Mouse (Mus musculus): ENCODE measurements around the gene Myf5.

Gene Myf5

GRCm38 (mm10) chr10:107485870-107486269 lies at the start of gene Myf5:
Gene Myf5, minus strand, starts transcription at chr10:107486134.
- no peak for DNase-seq (ENCODE audit: low spot score)

- no peak for DNase-seq (ENCODE audit: low spot score)
Measured at GRCm38 (mm10) chr10:107528758-107529157, 42.8 kb upstream of the Myf5 start.

- DNase-seq (ENCODE audit: low spot score), result no peak
Measured at GRCm38 (mm10) chr10:107519216-107519615, 33.3 kb upstream of the Myf5 start.

GRCm38 (mm10) chr10:107516641-107517040 lies 30.7 kb upstream of the Myf5 start:
- no peak for DNase-seq (ENCODE audit: low spot score)

- no peak for DNase-seq (ENCODE audit: low spot score)
Measured at GRCm38 (mm10) chr10:107514735-107515134, 28.8 kb upstream of the Myf5 start.

GRCm38 (mm10) chr10:107506397-107506796 lies 20.5 kb upstream of the Myf5 start:
- DNase-seq (ENCODE audit: low spot score), result no peak

GRCm38 (mm10) chr10:107503430-107503829 lies 17.5 kb upstream of the Myf5 start:
- DNase-seq (ENCODE audit: low spot score), result no peak

- no peak for DNase-seq (ENCODE audit: low spot score)
Measured at GRCm38 (mm10) chr10:107502193-107502592, 16.3 kb upstream of the Myf5 start.

- DNase-seq (ENCODE audit: low spot score), result no peak
Measured at GRCm38 (mm10) chr10:107499656-107500055, 13.7 kb upstream of the Myf5 start.

GRCm38 (mm10) chr10:107496402-107496801 lies 10.5 kb upstream of the Myf5 start:
- no peak for DNase-seq (ENCODE audit: low spot score)

GRCm38 (mm10) chr10:107494568-107494967 lies 8.6 kb upstream of the Myf5 start, which contains the start of gene Myf6:
Gene Myf6, minus strand, starts transcription at chr10:107494737.
- DNase-seq (ENCODE audit: low spot score), result no peak

GRCm38 (mm10) chr10:107493580-107494474 lies 7.9 kb upstream of the Myf5 start:
- no peak for DNase-seq (ENCODE audit: low spot score)

- DNase-seq (ENCODE audit: low spot score), result no peak
Measured at GRCm38 (mm10) chr10:107492867-107493579, 7.1 kb upstream of the Myf5 start.

- no peak for DNase-seq (ENCODE audit: low spot score)
Measured at GRCm38 (mm10) chr10:107488654-107489315, 2.9 kb upstream of the Myf5 start.

GRCm38 (mm10) chr10:107486770-107487169 lies 836 bp upstream of the Myf5 start:
- DNase-seq (ENCODE audit: low spot score), result no peak

- DNase-seq (ENCODE audit: low spot score), result no peak
Measured at GRCm38 (mm10) chr10:107484050-107484449, 1.9 kb downstream of the Myf5 start.

GRCm38 (mm10) chr10:107473497-107473896 lies 12.4 kb downstream of the Myf5 start:
- DNase-seq (ENCODE audit: low spot score), result no peak

GRCm38 (mm10) chr10:107471712-107472111 lies 14.2 kb downstream of the Myf5 start:
- no peak for DNase-seq (ENCODE audit: low spot score)

- no peak for DNase-seq (ENCODE audit: low spot score)
Measured at GRCm38 (mm10) chr10:107467819-107468218, 18.1 kb downstream of the Myf5 start.

- DNase-seq (ENCODE audit: low spot score), result no peak
Measured at GRCm38 (mm10) chr10:107449496-107450330, 36.2 kb downstream of the Myf5 start.

GRCm38 (mm10) chr10:107442781-107443180 lies 43.2 kb downstream of the Myf5 start:
- peak; percentile 14 for DNase-seq (ENCODE audit: low spot score)

- no peak for DNase-seq (ENCODE audit: low spot score)
Measured at GRCm38 (mm10) chr10:107436967-107437366, 49.0 kb downstream of the Myf5 start.
